Comparison of ENCODE assay signal across 12 mouse cellular contexts in the genomic region with DNA sequence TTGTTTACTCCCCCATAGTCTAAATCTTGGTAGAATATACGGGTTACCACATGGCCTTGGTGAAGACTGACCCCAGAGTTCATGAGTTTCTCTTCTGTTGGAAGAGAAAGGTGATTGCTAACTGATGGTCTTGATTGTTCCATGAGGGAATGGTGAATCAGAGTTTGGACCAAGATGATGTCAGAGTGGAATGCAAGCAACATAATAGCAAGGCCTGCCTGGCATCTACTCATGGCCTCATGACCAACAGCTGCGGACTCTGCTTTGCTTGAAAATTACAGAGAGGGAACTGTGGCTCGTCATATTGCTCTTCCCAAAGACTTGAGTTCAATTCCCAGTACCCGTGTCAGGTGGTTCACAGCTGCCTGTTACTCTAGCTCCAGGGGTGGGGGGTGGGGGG.
"Had no signal": no experiment of that assay in that cellular context is flagged by ENCODE, and none has a peak within 500 bp of the region (broad histone marks: within the 10 kb centered on the region; RNA-seq: fewer than 3 reads in every experiment).

No protein-coding gene starts in this region.

- H3K4me3 ChIP-seq: liver, embryonic 13.5 days; neural tube, embryonic 12.5 days; neural tube, embryonic 15.5 days had no signal

- DNase-seq: kidney, adult 18-20 months; kidney, postnatal 36 days; liver, embryonic 13.5 days; lung, adult 2 months; lung, postnatal 14 days; lung, postnatal 4 days; midbrain, embryonic 14.5 days; thymus, adult 18-20 months; thymus, postnatal 36 days had no signal

- H3K27ac ChIP-seq: kidney, postnatal 0 days; liver, embryonic 13.5 days; neural tube, embryonic 12.5 days; neural tube, embryonic 15.5 days had no signal
